Mouse (Mus musculus): ENCODE data around the gene Magi2. TPM values are rescaled to one million over a fixed set of nuclear protein-coding genes. Genes with fewer than 3 reads are reported as not detected.

Gene Magi2
- polyA plus RNA-seq, 2 experiments = 0.08 to 0.15 TPM

DNA sequence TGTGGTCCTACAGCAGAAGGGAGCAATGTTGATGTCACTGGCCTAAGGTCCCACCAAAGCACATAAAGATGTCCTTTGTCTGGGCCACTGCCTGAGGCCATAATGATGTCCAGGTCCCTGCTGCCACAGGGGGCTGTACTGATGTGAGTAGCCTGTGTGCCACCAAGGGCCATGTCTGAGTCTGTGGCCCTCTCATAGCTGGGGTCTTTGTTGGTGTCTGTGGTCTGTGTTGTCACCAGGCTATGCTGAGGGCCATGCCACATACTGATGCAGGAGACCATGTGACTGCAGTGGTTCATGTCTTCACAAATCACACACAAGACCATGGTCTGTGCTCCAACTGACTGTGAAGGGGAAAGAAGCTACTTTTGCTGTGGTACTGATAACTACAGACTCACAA, 1015.7 kb downstream of the Magi2 start:
- no peak for TF ChIP-seq CTCF (IDR thresholded peaks at IDR 0.05; ENCODE audit: low read depth)
- no peak for TF ChIP-seq EP300 (IDR thresholded peaks at IDR 0.05; ENCODE audit: low read depth)
- H3K9ac ChIP-seq (replicated peaks) = no peak overlapping the region
- no peak overlapping the region for H3K27ac ChIP-seq
- no peak for DNase-seq (ENCODE audit: low read depth in 3 of 3, low spot score in 3 of 3)
- H3K27me3 ChIP-seq (ENCODE audit: control insufficient read depth, insufficient read depth, low read length) = no peaks in the 10 kb centered on the region
- ATAC-seq (ENCODE audit: insufficient read depth) = no peak
- H3K4me2 ChIP-seq (ENCODE audit: low read depth) = no peak overlapping the region
- H3K4me3 ChIP-seq (ENCODE audit: insufficient read depth in 1 of 2, low read depth in 2 of 2, low read length in 2 of 2) = no peak overlapping the region
- no peaks in the 10 kb centered on the region for H3K4me1 ChIP-seq (replicated peaks; ENCODE audit: control insufficient read depth in 2 of 2, insufficient read depth in 2 of 2, low read length in 1 of 2)
- H3K9me3 ChIP-seq (ENCODE audit: control insufficient read depth, low read length) = no peaks in the 10 kb centered on the region
- H3K36me3 ChIP-seq (replicated peaks; ENCODE audit: control insufficient read depth, insufficient read depth, low read depth) = no peaks in the 10 kb centered on the region

DNA sequence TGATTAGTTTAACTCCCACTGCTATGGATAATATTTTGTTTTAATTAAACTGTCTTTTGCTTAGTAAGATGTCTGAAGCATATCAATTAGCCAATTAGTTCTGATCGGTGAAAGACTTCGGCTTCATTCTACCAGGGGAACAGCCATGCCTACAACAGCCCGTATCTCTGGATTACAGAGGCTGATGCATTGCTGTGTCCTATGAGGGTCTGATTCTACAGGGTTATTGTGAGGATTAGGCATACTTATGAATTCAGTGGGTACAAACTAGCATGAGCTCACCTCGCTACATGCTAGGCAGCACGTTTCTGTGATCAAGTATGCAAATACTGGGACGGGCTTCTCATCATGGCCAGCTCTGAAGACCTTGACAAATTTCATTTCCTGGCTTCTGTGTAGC, 1022.5 kb downstream of the Magi2 start:
- Histone ChIP-seq H3K4me1 (replicated peaks; ENCODE audit: control insufficient read depth in 2 of 2, insufficient read depth in 2 of 2, low read length in 1 of 2) (no peaks in the 10 kb centered on the region), H3K9me3 (ENCODE audit: control insufficient read depth, low read length) (no peaks in the 10 kb centered on the region), H3K27ac (no peak overlapping the region), H3K9ac (replicated peaks) (no peak overlapping the region), H3K27me3 (ENCODE audit: control insufficient read depth, insufficient read depth, low read length) (no peaks in the 10 kb centered on the region), H3K4me2 (ENCODE audit: low read depth) (no peak overlapping the region), H3K4me3 (ENCODE audit: insufficient read depth in 1 of 2, low read depth in 2 of 2, low read length in 2 of 2) (no peak overlapping the region), H3K36me3 (replicated peaks; ENCODE audit: control insufficient read depth, insufficient read depth, low read depth) (no peaks in the 10 kb centered on the region)
- 70% methylated on average over 6 of the region's 6 CpGs for WGBS (ENCODE audit: insufficient replicate concordance)
- ATAC-seq (ENCODE audit: insufficient read depth) = no peak
- TF ChIP-seq CTCF (IDR thresholded peaks at IDR 0.05; ENCODE audit: low read depth) (no peak), EP300 (IDR thresholded peaks at IDR 0.05; ENCODE audit: low read depth) (no peak)
- no peak for DNase-seq (ENCODE audit: low read depth in 3 of 3, low spot score in 3 of 3)

- TF ChIP-seq EP300 (IDR thresholded peaks at IDR 0.05; ENCODE audit: low read depth) (no peak), CTCF (IDR thresholded peaks at IDR 0.05; ENCODE audit: low read depth) (no peak)
- Histone ChIP-seq H3K27ac (no peak overlapping the region), H3K4me1 (replicated peaks; ENCODE audit: control insufficient read depth in 2 of 2, insufficient read depth in 2 of 2, low read length in 1 of 2) (no peaks in the 10 kb centered on the region), H3K9me3 (ENCODE audit: control insufficient read depth, low read length) (no peaks in the 10 kb centered on the region), H3K4me3 (ENCODE audit: insufficient read depth in 1 of 2, low read depth in 2 of 2, low read length in 2 of 2) (no peak overlapping the region), H3K9ac (replicated peaks) (no peak overlapping the region), H3K36me3 (replicated peaks; ENCODE audit: control insufficient read depth, insufficient read depth, low read depth) (no peaks in the 10 kb centered on the region), H3K4me2 (ENCODE audit: low read depth) (no peak overlapping the region), H3K27me3 (ENCODE audit: control insufficient read depth, insufficient read depth, low read length) (no peaks in the 10 kb centered on the region)
- WGBS (ENCODE audit: insufficient replicate concordance) = 62% methylated on average over 6 of the region's 6 CpGs
- DNase-seq (ENCODE audit: low read depth in 3 of 3, low spot score in 3 of 3) (no peak), ATAC-seq (ENCODE audit: insufficient read depth) (no peak)
Measured at GRCm38 (mm10) chr5:20251541-20251940, 1024.7 kb downstream of the Magi2 start.

DNA sequence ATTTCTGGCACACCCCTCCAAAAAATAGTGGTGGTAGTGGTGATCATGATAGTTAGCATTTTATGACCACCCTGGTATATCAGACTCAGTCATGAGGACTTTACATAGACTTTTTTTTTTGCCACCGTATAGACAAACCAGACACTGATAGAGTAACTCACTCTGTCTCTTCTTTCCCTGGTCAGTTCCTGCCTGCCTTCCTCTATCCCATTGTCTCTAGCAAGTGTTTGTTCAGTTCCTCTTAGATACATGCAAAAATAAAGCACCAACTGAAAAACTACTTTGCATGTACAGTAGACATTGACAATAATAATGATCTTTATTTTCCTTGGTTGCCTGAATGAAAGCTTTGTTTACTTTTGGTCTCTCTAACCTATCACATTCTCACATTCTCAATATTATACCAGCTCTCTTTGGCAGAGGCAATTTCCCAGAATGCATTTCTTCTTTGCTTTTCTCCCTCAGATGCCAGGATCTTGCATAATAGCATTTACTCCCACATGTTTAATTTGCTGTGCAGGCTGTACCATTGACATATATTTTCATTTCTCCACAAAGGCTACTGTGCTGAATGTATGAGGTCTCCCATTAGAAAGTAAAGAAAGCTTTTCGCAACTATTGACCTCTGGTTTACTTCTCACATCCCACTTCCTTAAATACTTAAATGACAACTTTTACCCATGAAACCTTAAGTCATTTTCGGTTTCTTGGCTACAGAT, 1029.5 kb downstream of the Magi2 start:
- WGBS (ENCODE audit: insufficient replicate concordance) = 48% methylated on average over 3 of the region's 3 CpGs
- DNase-seq (ENCODE audit: low read depth in 3 of 3, low spot score in 3 of 3) = no peak
- H3K9ac ChIP-seq (replicated peaks) = no peak overlapping the region

GRCm38 (mm10) chr5:20256933-20257332, 1030.1 kb downstream of the Magi2 start:
- Histone ChIP-seq H3K9me3 (ENCODE audit: control insufficient read depth, low read length) (no peaks in the 10 kb centered on the region), H3K4me3 (ENCODE audit: insufficient read depth in 1 of 2, low read depth in 2 of 2, low read length in 2 of 2) (no peak overlapping the region), H3K9ac (replicated peaks) (no peak overlapping the region), H3K36me3 (replicated peaks; ENCODE audit: control insufficient read depth, insufficient read depth, low read depth) (no peaks in the 10 kb centered on the region), H3K27me3 (ENCODE audit: control insufficient read depth, insufficient read depth, low read length) (no peaks in the 10 kb centered on the region), H3K27ac (no peak overlapping the region), H3K4me2 (ENCODE audit: low read depth) (no peak overlapping the region), H3K4me1 (replicated peaks; ENCODE audit: control insufficient read depth in 2 of 2, insufficient read depth in 2 of 2, low read length in 1 of 2) (no peaks in the 10 kb centered on the region)
- WGBS (ENCODE audit: insufficient replicate concordance) = 39% methylated on average over 2 of the region's 2 CpGs
- no peak for DNase-seq (ENCODE audit: low read depth in 3 of 3, low spot score in 3 of 3)
- TF ChIP-seq EP300 (IDR thresholded peaks at IDR 0.05; ENCODE audit: low read depth) = no peak
- TF ChIP-seq CTCF (IDR thresholded peaks at IDR 0.05; ENCODE audit: low read depth) = no peak
- ATAC-seq (ENCODE audit: insufficient read depth) = no peak

More for the DNA sequence above, 1029.5 kb downstream of the Magi2 start:
- TF ChIP-seq CTCF (IDR thresholded peaks at IDR 0.05; ENCODE audit: low read depth) = no peak
- TF ChIP-seq EP300 (IDR thresholded peaks at IDR 0.05; ENCODE audit: low read depth) = no peak
- ATAC-seq (ENCODE audit: insufficient read depth) = no peak
- Histone ChIP-seq H3K4me2 (ENCODE audit: low read depth) (no peak overlapping the region), H3K9me3 (ENCODE audit: control insufficient read depth, low read length) (no peaks in the 10 kb centered on the region), H3K36me3 (replicated peaks; ENCODE audit: control insufficient read depth, insufficient read depth, low read depth) (no peaks in the 10 kb centered on the region), H3K4me3 (ENCODE audit: insufficient read depth in 1 of 2, low read depth in 2 of 2, low read length in 2 of 2) (no peak overlapping the region), H3K27me3 (ENCODE audit: control insufficient read depth, insufficient read depth, low read length) (no peaks in the 10 kb centered on the region), H3K27ac (no peak overlapping the region), H3K4me1 (replicated peaks; ENCODE audit: control insufficient read depth in 2 of 2, insufficient read depth in 2 of 2, low read length in 1 of 2) (no peaks in the 10 kb centered on the region)
